Mouse (Mus musculus) CD4-positive, CD25-positive, alpha-beta regulatory T cell, adult 2 months (primary cell): ENCODE measurements at regions not wholly inside any gene's neighbourhood (a gene's known extent, or its start where the extent isn't known, plus 50 kb on each side); places are given as distances from the start of the nearest gene placed in this dataset.

Experiments
- DNase-seq: peaks from one replicate; pipeline ENCODE4 v3.0.0-alpha.2; 2012; ENCODE audit warnings: low read depth, low spot score

DNA sequence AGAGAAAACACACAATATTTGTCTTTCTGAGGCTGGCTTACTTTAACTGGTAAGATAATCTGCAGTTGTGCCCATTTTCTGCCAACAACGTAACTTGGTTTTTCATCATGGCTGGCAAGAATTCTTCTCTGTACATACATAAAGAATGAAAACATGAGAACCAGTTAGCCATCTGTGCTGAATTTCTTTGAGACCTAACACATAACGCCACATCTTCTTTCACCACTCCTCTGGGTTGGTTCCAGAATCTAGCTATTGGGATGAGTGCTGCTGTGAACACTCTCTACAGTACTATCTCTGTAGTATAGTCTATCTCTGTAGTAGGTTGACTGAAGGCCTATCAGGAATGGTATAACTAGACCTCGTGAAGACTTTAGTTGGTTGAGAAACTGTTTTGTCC is 132.1 kb downstream of the 1700020N01Rik start:
- DNase-seq, result no peak

DNA sequence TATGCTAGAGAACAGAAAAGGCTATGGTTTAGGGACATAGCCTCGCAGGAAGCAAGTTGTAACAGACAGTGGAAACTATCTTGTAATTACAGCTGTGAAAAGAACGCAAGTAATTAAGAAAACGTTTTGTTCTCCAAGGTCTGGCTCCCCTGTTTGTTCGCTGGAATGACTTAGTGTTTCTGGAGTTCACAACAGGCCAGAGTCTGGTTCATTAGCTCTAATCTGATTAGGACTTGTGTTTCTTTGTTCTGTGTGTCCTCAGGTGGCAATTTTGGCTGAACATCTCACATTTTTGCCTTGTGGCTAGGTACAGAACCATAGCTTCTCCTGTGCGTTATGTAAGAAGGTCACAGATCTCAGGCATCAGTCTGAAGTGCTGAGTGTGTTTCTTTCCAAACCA is 141.7 kb upstream of the Sgk1 start:
- DNase-seq, result no peak

DNA sequence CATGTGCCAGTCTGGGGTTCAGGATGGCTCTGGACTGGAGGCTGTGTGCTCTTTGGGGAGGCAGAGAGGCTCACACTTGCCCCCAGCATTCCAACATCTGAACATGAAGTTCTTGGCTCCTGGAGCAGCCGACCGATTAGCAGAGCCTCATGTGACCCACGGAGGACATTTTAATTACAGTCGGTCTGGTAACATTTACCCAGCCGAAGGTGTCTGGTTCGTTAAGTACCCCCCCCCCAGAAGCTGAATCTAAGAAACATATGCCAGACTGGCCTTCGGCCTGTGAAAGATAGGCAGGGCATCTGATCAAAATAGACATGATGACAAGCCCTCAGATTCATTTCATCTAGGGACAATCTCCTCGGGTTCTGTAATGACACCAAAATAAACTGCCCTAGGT is 140.4 kb upstream of the Sgk1 start:
- no peak for DNase-seq

DNA sequence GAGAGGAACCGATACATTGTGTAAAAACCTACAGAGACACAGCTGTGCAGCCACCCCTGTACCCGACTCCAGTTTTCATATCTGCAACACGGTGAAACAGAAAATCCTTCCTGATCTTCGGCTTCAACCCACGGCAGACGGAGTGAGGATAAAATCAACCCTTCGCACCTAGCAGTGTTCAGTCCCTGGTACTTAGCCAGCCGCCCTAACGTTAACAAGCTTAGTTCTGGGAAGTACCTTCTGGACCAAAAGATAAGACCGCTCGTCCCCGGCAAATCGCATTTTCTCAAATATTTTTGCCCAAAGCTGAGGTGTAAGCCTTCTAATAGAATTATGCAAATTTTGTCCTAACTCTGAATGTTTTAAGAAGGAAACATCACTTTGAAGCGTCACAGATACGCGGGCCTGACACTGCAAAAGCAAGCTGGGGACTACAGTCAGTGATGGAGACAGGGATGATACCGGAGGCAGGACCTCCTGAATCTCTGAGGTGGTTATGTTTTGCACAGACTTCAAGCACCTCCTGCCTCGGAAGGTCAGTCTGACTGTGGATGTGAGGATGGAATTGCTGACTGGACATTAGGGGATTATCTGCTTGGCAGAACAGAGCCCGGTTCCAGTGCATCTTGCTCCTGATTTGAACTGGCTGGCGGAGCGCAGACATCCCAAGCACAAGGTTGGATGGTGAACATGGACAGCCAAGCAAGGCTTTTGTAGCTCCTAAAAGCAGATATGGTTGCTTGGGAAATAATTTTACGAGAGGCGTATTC is 139.8 kb upstream of the Sgk1 start:
- no peak for DNase-seq

DNA sequence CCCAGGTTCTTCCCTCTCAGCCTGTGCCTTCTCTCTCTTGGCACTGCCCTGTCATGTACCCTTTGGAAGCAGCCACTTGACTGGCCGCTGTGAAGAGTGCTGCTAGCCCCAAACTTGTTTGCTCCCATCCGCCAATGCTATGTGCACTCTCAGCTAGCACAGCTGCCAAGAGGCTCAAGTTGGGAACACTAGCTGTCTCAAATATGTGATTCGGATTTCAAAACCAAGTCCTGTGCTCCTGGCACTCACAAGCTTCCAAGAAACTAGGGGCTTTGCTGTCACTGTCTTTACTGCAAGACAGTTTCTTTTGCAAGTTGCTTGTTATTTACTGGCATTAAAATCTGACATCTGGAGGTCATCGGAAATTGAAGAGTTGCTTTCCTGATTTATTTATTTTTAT is 138.6 kb upstream of the Sgk1 start:
- DNase-seq, result no peak

DNA sequence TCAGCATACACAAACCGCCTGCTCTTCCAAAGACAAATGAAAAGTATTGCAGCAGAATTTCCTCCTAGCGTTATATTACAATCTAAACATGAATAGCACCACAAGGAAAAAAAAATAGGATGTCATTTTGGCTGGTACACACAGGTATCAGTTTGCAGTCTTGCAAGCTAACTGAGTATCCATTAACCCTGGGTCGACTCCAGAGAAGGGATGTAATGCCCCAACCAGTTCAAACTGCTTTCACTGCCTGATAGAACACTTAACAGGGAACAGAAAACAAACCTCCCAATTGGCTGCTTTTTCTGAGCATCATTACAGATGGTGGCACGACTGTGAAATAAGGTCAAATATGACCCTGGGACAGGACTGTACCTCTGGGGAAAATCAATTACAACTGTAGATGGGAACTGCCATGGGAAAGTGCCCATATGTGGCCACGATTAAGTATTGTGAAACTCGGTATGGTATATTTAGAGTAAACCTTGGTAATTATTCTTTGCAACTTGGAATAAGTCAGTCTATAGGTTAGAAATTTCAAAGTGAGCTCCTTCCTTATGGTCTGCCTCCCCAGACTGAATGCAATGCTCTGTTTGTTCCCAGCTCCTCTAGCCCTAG is 137.5 kb upstream of the Sgk1 start:
- DNase-seq, result no peak

DNA sequence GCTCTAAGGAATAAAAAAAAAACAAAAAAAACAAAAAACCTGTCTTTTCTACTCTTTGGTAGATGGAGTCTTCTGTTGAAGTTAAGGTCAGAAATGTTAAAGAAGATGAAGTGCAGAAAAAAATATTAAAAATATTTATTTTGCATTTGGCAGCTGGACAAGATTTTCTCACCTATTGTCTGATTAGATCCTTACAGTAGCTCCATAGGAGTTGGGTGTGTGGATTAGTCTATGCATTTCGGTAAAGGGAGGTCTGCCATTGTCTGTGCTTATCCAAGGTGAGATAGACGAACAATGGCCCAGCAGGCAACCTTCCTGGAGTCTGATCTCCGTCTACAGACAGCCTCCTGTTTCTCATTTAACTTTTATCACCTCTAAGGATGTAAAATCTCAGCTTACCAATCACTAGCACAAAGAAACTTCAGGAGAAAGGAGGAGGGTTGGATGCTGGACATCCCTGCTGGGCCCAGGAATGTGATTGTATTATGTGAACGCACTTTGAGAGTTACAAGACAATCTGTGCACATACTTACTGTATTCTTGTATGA is 136.0 kb upstream of the Sgk1 start:
- DNase-seq, result no peak

DNA sequence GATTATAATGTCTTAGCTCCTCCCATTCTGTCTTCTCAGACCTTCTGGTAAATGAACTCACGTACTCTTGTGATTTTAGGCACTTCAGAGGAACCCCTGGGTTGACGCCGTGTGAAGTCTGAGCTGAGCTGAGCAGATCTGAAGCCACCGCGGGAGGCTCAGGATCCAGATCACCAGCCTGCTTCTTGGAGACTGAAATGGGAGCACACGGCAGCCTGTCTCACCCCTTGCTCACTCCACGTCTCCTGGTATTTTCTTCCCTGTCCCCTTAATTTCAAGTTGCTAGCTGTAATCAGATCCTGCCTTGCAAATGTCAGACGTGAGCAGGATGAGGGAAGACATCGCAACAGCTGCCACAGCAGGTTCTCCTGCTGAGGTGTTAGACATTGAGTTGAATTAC is 135.3 kb upstream of the Sgk1 start:
- DNase-seq, result no peak

DNA sequence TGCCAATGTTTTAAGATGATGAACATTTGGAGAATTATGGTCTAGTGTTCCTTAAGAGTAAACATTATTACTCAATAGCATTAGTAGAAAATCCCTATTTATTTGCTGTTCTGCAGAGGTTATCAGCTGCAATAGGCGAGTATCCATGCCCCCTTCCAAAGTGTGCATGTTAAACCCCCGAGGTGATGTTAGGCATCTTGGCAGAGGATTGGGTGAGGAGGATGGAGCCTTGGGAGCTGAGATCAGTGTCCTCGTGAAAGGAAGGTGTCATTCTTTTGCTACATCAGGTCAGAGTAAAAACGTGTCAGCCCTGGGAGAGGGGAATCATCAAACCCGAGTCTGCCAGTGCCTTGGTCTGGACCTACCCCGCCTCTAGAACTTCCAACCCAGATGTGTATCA is 130.7 kb upstream of the Sgk1 start:
- no peak for DNase-seq

DNA sequence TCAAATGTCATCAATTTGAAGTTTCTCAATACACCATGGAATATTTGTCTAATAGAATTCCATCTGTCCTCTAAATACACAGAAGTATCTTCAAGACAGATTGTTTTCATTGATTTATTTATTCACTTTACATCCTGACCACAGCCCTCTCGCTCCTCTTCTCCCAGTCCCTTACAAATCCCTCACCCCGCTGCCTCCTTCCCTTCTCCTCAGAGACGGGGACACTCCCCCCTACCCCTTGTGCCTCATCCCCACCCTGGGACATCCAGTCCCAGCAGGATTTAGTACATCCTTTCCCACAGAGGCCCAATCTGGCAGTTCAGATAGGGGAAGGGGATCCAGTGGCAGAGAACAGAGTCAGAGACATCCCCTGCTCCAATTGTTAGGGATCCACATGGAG is 129.6 kb upstream of the Sgk1 start:
- DNase-seq, result no peak

DNA sequence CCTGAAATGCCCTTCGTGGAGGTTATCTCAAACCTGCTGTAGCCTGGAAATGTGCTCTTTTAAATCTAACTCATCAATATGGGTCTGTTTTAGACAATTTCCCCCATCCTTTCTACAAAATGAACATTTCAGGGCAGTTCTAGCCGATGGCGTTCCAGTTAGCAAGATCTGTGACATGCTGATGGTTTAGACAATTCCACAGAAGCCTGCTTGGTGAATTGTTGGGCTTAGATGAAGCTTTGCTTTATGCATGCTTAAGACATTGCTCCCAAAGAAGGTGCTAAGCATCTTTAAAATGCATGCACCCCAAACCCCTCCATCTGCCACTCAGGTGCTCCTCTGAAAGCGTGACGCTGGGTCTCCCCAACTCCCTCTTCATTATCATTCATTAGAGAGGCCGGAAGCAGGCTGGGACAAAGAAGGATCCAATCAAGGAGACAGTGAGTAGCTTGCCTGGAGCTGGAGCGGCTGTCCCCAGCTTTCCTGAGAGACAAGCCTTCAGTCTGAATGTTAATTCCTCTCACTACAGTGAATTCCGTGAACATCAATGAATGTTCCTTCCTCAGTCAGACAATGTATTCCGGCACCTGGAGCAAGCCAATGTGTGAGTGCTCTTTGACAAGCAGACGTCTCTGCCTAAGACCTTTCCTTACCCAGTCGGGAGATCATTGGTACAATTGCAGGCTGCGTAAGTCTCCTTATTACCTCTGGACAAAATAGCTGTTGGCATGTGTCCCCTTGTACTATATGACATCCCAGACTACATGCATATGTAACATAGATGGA is 127.0 kb upstream of the Sgk1 start:
- DNase-seq, result no peak

DNA sequence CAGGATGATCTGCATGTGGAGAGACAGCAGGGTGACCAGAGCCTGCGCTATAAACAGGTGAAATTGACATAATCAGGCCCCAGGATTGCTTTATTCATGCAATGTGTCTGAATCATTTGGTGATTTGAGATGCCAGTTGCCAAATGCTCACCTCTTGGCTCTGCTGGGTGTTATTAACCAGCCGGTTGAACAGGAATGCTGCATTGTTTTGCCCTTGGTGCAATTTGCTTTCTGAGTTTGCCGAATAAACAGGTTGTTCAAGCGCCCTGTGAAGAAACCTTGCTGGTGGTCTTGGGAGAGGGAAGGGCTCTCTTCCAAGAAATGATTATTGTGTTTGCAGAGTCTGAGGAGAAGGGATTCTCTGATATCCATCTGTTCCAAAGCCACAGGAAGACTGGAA is 126.3 kb upstream of the Sgk1 start:
- DNase-seq, result no peak

DNA sequence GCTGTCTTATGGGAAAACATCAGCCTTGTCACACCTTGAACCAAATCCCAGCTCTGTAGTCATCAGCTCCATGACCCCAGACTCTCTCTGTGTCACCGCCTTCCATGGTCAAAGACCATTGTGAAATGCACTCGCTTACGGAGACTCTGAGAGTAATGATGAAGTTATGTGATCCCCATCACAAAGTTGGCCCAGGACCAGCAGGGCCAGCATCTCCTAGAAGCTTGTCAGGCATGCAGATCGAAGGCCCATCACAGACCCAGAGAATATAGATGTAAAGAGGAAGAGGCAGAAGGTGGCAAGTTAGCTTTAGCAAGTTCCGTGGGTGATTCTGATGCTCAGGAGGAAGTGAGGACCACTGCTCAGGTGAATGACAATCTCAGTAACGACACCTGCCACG is 125.2 kb upstream of the Sgk1 start:
- no peak for DNase-seq

DNA sequence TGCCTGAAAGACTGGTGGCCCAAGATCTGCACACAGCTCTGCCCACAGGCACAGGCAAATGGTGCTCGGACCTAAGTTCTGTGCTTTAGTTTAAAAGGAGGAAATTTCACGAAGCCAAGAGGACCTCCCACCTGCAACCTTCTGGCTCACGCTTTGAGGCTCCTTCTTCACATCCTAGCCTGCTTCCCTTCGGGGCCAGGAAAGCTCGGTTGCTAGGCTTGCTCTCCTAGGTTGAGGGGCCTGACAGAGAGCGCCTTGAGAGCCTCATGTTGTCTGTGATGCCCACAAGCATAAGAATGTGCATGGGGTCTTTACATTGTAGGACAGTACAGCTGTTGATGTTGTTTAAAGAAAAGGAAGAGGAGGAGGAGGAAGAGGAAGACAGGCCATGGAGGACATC is 123.9 kb upstream of the Sgk1 start:
- DNase-seq, result no peak

DNA sequence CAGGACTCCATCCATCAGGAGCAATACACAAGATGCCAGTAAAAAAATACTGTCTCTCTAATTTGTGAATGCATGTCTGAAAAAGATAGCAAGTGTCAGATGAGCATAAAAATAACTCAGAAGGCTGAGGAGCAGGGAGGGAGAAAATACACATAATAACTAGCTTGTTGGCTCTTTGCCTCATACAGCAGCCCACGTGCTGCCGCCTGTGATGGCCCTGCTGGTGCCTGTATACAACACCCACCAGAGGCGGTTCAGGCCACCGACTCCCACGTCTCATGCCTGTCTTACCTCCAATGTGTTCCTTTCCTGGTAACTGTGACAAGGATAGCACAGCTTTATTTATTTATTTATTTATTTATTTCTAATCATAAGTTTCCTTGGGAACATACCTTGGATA is 119.5 kb upstream of the Sgk1 start:
- DNase-seq, result no peak

DNA sequence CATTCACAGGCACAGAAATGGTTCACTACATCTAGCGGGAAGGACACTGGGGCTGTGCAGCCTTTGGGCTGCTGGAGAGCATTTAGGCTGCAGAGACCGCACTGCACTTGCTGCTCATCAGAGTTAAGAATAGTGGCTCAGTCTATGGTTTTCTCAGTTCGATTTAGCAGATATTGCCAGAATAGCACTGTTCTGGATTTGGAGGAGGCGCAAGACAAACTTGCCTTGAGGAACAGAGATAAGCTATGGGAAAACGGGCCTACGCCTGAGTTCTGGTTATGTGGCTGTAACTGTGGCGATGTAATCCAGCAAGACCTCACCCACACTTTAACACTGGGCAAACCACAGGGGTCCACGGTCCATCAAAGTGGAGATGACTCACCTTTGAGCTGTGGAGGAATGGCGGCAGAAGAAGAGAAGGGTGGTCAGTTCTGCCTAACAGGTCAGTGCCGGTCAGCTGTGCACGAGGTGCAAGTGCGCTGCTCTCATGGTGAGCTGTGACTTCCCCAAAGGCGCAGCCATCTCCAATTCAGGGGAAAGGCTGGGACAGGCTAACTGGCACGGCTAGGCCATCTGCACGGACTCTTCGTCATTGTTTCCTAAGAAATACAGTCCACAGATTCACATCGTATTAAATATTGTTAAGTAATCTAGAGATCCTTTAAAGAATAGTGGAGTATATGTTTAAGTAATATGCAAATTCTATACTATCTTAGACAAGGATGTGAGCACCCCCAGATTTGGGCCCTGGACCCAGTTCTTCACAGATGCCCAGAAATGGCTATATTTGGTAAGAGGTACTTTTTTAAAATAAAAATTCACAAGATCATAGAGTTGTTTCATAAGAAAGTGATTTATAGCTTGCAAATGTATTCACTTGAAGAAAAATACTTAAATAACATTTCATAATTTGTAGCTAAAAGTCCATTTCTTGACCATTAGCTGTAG is 118.7 kb upstream of the Sgk1 start:
- DNase-seq, result no peak

DNA sequence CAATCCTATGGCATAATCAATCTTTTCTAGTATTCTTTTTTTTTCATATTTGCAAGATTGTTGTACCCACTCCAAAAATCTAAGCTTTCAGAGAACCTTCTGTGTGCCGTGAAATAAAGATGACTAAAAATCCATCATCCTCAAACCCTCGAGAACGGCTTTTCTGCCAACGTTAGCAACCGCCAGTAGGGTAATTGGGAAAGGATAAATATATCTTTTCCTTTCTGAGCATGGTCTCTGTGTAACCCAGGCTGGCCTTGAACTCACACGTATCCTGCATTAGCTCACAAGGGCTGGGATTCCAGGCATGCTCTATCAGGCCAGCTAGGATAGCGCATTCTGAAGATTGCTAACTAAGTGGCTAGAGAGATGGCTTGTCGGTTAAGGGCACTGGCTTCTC is 117.9 kb upstream of the Sgk1 start:
- no peak for DNase-seq

DNA sequence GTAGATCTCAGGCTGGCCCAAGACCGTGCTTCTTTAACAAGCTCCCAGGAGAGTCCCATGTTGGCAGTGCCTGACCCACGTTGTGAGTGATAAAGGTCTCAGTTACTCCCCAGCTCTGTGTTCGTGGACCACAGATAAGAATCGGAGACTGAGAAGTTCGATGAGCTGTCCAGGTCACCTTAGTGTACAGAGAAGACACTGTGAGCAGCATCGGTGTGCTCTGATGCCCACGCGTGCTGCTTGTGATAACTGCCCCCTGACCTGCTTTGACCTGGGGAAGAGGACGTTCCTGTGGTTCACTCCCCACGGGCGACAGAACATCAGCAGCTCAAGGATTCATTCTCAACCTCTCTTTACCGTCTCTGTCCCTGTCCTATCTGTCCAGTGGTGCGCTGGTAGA is 117.1 kb upstream of the Sgk1 start:
- no peak for DNase-seq

DNA sequence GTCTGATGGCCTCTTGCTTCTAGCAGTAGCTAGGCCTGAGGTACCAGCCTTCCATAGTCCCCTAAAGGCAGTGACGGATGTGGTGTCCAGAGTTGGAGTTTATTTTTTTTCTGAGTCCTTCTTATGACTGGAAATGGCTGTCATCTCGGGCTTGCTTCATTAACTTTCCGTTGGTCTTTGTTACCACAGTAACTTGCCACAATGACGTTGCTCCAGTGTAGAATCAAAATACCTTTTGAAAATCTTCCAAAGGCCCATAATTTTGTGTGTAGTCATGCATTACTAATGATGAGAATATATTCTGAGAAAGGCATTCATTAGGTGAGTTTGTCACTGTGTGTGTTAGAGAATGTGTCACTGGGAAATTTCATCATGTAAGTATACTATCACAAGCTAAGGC is 108.4 kb upstream of the Sgk1 start:
- DNase-seq, result no peak

DNA sequence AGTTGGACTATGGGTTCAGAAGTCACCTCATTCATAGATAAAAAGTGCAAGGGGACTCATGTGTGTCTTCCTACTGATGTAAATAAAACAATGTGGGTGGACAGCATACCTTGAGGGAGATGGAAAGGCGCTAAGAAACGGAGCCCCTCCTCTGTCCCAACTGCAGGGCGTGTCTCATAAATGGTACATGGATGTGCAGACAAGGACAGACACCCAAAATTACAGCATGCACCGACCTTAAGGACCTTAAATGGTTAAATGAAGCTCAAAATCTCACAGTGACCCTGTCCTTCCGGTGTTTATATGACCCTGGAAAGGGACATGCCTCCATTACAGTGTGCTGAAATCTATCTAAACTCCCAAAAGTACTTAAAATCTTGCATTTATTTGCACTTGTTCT is 106.5 kb upstream of the Sgk1 start:
- DNase-seq, result no peak

DNA sequence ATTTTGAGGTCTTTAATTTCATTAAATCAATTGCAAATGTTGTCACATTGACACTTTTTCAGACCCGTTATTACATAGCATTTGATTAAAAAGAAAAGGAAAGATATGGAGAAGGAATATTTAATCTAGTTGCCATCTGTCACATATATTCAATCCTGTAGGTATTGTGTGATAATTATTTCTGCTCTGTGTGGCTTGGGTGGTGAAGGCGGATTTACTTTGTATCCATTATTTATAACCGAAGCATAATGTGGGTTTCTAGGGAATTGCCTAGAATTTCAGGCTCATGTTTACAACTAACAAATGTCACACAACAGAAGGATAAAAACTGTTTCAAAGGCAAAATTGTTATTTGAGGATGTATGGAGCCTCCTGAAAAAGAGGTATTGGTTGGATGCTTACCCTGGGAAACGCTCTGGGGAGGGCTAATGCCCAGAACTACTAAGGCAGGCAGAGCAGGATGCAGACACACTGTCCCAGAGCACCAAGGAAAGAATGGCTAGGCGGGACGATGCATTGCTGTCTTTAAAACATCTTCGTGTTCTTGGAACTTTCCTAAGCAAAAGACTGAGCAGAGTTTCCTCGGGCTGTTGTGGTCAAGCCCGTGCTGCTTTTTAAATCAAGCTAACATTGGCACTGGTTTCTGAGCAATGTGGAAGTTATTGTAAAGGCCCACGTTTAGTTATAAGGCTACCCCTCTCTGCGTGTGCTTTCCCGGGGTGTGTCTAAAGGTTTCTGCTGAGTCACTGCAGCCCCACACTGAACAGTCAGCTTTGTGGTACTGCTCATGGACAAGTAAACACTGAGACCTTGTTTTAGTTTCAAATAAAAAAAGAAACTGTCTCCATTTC is 105.8 kb upstream of the Sgk1 start:
- DNase-seq, result no peak
